Mouse (Mus musculus): ENCODE measurements at regions not wholly inside any gene's neighbourhood (a gene's known extent, or its start where the extent isn't known, plus 50 kb on each side); places are given as distances from the start of the nearest gene placed in this dataset.

- DNase-seq, result no peak
Observed at GRCm38 (mm10) chr10:43750401-43750800, 151.1 kb downstream of the Qrsl1 start.

DNA sequence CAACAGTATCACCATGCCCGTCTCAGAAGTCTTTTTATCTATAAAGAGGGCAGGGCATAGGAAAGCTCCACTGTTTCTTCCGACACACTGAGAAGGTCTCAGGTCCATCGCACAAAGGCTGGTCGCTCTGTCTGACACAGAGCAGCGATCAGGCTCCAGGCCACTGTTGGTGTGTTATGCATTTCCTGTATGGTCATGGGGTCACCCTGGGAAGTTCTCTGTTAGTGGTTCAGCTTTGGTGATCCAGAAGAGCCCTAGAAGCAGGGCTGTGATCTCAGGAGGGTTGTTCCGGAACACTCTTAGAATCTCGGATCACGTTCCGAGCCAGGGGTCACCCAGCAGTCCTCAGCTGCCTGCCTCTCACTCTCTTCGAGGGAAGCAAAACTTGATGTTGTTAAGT is 150.7 kb downstream of the Qrsl1 start:
- DNase-seq, result peak; percentile 46

DNA sequence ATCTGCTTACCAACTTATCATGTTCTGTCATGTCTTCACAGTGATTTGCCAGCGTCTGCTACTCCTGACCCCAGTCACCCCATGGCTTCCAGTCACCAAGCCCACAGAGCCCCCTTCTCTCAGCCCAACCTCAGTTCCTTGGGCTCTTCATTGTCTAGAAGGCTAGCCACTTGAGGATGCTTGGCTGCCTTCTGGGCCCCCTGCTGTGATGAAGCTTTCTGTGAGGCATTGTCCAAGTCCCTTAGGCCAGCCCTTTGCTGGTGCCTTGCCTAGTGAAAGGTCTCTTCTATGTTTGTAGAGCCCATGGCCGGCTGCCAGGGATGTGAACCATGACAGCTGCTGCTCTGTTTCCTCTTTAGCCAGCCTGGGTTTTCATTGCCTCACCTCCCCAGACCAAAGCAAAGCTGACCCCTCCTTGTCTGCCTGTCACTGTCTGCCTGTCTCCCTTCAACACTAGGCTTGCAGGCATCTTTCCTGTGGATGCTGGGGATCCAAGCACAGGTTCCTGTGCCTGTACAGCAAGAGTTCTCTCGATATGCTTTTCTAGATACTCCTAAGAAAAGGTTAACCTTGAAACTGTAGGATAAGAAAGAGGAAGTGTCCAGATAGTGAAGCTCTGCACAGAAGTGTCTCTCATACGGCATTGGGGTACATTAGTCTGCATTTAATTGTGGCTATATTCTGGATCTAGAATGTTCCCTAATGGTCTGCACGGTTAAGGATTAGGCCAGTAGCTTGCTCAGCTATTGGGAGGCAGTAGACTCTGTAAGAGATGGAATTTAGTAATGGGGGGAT is 149.5 kb downstream of the Qrsl1 start:
- peak; percentile 93 for DNase-seq

GRCm38 (mm10) chr10:43756881-43757565 is 144.5 kb downstream of the Qrsl1 start:
- no peak for DNase-seq

GRCm38 (mm10) chr10:43758124-43759025 is 143.2 kb downstream of the Qrsl1 start:
- peak; percentile 74 for DNase-seq

GRCm38 (mm10) chr10:43759186-43759905 is 142.2 kb downstream of the Qrsl1 start:
- no peak for DNase-seq

- no peak for DNase-seq
Observed at GRCm38 (mm10) chr10:43759906-43760281, 141.7 kb downstream of the Qrsl1 start.

GRCm38 (mm10) chr10:43761979-43762570 is 139.5 kb downstream of the Qrsl1 start:
- no peak for DNase-seq

- no peak for DNase-seq
Observed at GRCm38 (mm10) chr10:43764581-43764980, 137.0 kb downstream of the Qrsl1 start.

DNA sequence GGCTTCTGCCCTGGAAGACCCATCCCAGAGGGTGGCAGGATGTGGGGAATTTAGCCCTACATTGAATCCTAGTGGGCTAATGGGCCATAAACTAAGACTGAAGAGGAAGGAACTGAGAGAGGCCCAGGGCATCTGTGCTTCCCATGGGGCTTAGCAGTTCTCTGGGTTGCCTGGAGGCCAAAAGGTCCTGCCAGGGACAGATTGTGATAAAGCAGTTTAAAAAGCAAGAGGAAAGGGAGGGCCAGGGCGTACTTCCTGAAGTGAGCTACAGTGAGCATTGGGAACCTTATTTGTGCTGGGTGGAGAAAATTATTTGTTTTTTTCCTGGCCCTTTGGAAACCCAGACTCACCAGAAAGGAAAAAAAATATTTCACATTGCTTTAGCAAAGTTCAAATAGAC is 136.3 kb downstream of the Qrsl1 start:
- DNase-seq, result peak; percentile 58

DNA sequence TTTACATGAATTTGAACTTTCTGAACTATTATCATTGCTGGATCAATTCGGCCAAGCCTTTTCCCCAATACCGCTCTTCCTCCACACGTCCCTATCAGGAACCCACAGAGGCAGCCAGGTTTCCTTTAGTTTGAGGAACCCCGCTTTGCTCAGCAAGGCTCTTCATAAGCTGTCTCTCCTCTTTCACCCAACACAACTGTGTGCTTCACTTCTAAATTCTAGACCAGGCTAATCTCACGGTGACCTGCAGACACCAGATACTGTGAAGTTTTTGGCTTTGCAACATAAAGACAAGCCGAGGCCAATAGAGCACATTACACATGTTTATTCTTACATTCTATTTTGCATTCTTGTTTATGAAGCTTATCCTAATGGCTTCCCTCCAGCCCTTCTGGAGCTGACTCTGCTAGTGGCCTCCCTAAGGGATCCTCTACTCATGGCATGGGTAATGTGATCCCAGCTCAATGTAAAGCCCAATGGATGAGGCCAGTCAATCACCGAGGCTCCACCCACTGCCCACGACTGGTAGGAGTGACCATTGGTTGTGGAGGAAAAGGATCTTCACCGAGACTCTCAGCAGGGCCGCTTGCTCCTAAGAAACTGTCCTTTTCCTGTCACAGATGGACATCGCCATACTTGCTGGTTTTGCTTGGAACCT is 135.6 kb downstream of the Qrsl1 start:
- DNase-seq, result no peak

GRCm38 (mm10) chr10:43767961-43768726 is 133.4 kb downstream of the Qrsl1 start:
- DNase-seq, result no peak

DNA sequence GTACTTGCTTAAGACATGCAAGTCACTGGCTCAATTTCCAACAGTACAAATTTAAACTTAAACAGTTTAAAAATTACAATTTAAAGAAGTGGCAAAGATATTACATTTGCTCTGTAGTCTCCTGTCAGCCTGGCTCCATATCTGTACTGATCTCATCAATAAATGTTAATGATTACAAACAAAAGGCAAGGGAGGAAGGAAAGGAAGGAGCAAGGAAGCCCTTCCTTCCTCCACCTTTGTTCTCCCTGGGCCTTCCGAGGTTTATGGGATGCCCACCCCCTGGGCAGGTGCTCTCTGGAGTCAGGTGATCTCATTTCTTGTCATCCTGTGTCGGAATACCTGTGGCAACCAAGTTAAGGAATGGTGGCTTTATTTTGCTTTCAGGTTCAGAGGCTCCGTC is 132.5 kb downstream of the Qrsl1 start:
- DNase-seq, result no peak

DNA sequence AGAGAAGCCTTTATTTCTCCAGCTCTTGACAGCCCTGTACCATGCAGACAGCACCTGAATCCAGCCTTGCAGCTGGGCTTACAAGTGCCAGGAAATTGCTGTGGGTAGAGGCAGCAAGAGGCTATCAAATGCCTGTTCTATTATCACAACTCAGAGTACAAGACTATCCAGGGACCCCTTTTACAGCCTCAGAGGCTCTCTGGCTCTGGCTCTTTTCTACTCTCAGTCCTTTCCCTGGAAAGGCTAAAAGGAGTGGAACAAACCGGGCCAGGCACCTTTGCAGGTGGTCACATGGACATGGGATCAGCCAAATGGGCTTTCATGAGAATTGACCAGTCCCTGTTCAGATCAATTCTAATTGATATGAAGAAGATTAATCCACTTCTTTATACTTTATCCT is 125.7 kb downstream of the Qrsl1 start:
- DNase-seq, result no peak

DNA sequence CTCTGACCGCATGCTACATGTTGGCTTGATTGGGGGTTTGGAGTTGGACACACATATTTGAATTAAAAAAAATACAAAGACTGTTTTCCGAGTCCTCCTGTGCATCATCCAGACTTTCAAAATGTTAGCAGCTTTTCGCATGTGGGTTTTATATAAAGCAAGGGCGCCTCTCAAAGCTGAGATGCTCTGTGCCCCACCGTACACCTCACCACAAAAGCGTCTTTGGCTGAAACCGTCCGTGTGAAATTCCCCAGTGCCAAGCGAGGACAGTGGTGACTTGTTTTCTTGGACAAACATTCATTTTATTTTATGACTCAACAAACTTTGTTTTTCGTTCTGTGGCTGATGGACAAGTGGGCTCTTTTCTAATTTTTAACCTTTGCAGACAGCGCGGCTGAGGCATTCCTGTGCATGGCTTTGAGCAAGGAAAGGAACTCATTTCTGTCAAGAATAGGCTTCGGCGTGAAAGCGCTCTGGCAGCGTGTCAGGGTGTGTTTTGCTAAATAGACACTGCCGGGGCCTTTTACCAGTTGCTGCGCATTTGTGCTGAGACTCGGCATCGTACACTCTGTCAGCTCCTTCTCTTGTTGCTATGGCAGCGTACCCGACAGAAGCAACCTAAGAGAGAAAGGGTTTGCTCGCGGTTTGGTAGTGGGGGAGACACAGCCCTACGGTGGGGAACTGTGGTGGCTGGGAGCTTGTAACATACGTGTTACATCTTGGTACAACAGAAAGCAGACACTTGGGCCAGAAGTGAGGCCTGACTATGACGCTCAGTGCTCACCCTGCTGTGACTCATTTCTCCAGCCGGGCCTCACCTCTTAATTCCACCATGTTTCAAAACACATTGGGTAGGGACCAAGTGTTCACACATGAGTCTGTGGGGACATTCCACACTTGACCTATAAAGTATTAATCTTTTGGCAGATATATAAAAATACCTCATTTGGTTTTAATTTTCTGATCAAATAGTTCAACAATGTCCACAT is 123.6 kb downstream of the Qrsl1 start:
- no peak for DNase-seq

DNA sequence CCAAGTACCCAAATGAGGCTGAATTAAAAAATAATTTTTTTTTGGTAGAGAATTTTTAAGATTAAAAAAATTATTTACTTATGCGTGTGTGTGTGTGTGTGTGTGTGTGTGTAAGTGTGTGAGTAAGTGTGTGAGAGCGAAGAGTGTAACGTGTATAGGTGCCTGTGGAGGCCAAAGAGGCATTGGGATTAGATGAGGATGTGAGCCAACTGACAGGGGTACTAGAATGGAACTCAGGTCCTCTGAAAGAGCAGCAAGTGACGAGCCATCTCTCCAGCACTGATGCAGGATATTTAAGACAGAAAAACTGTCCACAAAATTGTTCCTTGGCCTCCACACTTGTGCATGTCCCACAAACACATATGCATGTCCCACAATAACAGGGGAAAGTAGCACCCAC is 121.0 kb downstream of the Qrsl1 start:
- DNase-seq, result no peak

DNA sequence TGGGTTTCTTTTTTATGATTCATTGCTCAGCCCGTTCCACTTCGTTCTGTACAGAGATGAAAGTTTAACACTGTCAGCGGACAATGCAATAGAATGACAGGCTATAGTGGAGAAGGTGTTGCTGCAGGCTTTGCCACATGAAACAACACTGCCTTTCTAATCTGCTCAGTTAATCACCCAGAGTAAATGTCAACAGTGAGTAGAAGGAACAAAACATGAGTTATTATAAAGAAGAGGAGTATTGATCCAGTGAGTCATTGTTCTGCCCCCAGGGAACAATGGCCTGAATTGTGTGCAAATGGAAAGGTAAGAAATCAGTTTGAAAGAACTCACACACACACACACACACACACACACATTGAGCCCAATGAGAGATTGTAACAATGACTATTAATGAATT is 118.2 kb downstream of the Qrsl1 start:
- no peak for DNase-seq

DNA sequence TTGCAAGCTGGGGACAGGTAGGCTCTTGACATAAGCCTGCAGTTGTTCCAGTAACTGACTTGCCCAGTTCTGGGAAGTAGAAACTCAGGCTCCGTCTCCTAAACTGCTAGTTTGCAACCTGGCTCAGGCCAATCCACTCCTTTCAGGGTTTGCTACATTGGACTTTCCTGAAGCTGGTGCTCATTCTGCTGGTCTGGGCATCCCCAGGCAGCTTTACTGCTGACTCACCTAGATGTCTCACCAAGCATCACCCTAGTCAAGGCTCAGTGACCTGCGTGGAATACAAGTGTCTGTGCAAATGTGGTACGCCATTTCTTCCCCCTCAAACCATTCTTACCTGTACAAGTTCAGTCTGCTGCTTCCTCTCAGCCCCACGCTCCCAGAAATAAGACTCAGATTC is 110.8 kb downstream of the Qrsl1 start:
- no peak for DNase-seq

GRCm38 (mm10) chr10:43791525-43792021 is 110.0 kb downstream of the Qrsl1 start:
- no peak for DNase-seq

All from kidney, postnatal 14 days (tissue).